In the genomic region with DNA sequence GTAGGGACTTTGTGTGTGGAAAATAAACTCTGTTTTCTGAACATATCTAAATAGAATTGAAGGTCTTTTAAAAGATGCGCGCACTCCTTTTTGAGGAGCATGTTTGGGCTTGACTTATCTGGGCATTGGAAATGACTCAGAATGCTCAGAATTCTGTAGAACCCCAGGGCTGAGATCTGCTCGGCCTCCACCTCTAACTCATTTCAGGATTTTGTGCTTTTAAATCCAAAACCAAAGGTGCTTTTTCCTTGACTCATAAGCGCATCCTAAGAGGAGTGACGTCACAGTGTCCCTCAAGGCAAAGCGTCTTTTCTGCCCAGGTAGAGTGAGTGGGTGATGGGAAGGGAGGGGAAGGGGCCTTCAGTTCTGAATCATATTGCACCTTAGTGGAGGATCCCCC, we compare ENCODE assay signal across 18 mouse cellular contexts. TPM values are rescaled to one million over a fixed set of nuclear protein-coding genes. Genes with fewer than 3 reads are reported as not detected.
DNase-seq lines count a peak whose midpoint lies in the region; ATAC-seq lines count a peak whose summit lies in the region.
"Had no signal": no experiment of that assay in that cellular context is flagged by ENCODE, and none has a peak within 500 bp of the region (broad histone marks: within the 10 kb centered on the region; RNA-seq: fewer than 3 reads in every experiment).

No protein-coding gene starts in this region.

- no peak for DNase-seq in urinary bladder, postnatal 4 days (ENCODE audit: low spot score in 2 of 2)
- no peak for DNase-seq in MN1 (ENCODE audit: low spot score)
- DNase-seq in right cerebral cortex, adult 18-20 months, result no peak
- no peak for DNase-seq in cerebellum, postnatal 36 days
- DNase-seq: adrenal gland, adult 8-10 months; adrenal gland, postnatal 14 days; adrenal gland, postnatal 36 days; cerebellum, adult 18-20 months; cerebellum, adult 8-10 months; cerebellum, adult 9-11 months; cerebellum, postnatal 14 days; forebrain, postnatal 0 days had no signal

- peak; percentile 30 for ATAC-seq in CD4-positive, CD25-positive, alpha-beta regulatory T cell, adult 4 months
- ATAC-seq in activated CD4-positive, CD25-positive, alpha-beta regulatory T cell, adult 4 months, result peak; percentile 32
- peak; percentile 25 for ATAC-seq in inflammation-experienced regulatory T-cells, adult 6 months
- ATAC-seq: forebrain, embryonic 13.5 days; forebrain, embryonic 15.5 days; forebrain, postnatal 0 days had no signal

RNA-seq across cellular contexts. Expression of gene Lef1, which starts 58.9 kb away (rescaled TPM):
- 100 to 1,000 TPM; 208 to 272 TPM for polyA plus RNA-seq in CD4-positive, CD25-positive, alpha-beta regulatory T cell, adult 4 months (2017; shearing (Covaris generic))
- polyA plus RNA-seq in activated CD4-positive, CD25-positive, alpha-beta regulatory T cell, adult 4 months (2017; shearing (Covaris generic)), result 100 to 1,000 TPM; 175 to 182 TPM
- polyA plus RNA-seq in inflammation-experienced regulatory T-cells, adult 6 months (2017; shearing (Covaris generic)), result 100 to 1,000 TPM; 103 to 195 (median 174) TPM
- polyA plus RNA-seq: G1E had no signal
